Mouse (Mus musculus) E14TG2a.4 (cell line): Measurements from ENCODE around the gene Cdkn2aip.

ENCODE experiments used
- H3K27me3 ChIP-seq: 2 replicates; pipeline ENCODE4 v1.6.1; 2014; ENCODE audit warnings: low read length, control low read depth; ENCODE audit not compliant: insufficient read depth
- H3K36me3 ChIP-seq: 2 replicates; pipeline ENCODE4 v1.6.1; 2014; ENCODE audit warnings: low read length, control low read depth; ENCODE audit not compliant: insufficient read depth
- H3K4me1 ChIP-seq: replicated peaks from 2 replicates; pipeline ENCODE4 v1.6.1; 2014; ENCODE audit warnings: low read depth, low read length, control low read depth
- H3K4me3 ChIP-seq: replicated peaks from 2 replicates; pipeline ENCODE4 v1.5.1; 2014; ENCODE audit warnings: mild to moderate bottlenecking, low read length
- H3K9me3 ChIP-seq: 2 replicates; pipeline ENCODE4 v1.6.1; 2014; ENCODE audit warnings: low read length, control low read depth
- CTCF ChIP-seq: conservative IDR thresholded peaks from 2 replicates; pipeline ENCODE4 v1.5.1; 2014; ENCODE audit warnings: low read length
- NANOG ChIP-seq: IDR thresholded peaks from 2 replicates; pipeline ENCODE4 v1.6.1; 2014; ENCODE audit warnings: borderline replicate concordance, low read length, mixed read lengths
- POU5F1 ChIP-seq: IDR thresholded peaks from 2 replicates; pipeline ENCODE4 v1.6.1; 2014; ENCODE audit warnings: low read length, borderline replicate concordance

Gene Cdkn2aip

DNA sequence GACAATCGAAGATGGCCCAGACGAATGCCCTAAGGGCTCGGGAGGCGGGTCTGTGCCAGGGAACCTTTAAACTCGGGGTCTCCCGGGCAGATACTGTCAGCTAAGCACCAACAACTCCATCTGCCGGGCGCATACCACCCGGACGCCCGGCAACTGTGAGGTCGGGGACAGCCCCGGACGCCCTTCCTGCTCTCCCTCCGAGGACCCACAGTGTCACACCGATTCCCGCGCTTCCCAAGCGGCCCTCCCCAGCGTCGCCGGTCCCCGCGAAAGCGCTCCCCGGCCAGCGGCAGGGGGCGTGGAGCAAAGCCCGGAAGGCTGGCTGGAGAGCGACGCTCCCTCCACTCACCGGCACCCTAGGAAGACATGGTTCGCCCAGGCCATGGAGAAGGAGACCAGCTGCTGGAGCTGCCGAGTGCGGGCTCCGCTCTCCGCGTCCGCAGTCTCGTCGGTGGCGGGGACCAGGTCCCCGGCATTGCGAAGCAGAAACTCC is 515 bp downstream of the Cdkn2aip start:
- H3K9me3 ChIP-seq = no peaks in the 10 kb centered on the region
- peak overlapping the region; percentile 98 for H3K4me3 ChIP-seq
- peaks cover 42% of the 10 kb centered on the region for H3K4me1 ChIP-seq
- TF ChIP-seq POU5F1 = no peak
- TF ChIP-seq NANOG = no peak
- no peak for TF ChIP-seq CTCF
- H3K36me3 ChIP-seq = peaks cover 27% of the 10 kb centered on the region
- H3K27me3 ChIP-seq = peaks cover 14% of the 10 kb centered on the region

DNA sequence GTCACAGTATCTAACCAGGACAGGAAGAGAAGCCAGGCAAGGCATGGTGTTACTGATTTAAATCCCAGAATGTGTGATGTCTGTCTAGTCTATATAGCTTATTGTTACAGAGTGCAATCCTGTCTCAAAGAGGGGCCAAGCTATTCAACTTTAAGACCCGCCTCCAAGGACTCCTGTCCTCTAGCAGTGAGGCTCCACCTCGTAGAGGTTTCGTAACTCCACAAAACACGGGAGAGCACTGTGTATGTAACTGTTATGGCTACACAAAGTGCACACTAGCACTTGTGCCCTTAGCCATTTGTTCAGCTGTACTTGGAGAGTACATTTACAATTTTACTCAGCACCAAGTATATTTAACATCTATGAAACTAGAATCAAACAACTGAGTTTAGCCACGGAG is 5.6 kb downstream of the Cdkn2aip start:
- H3K4me3 ChIP-seq = no peak overlapping the region
- H3K9me3 ChIP-seq = no peaks in the 10 kb centered on the region
- peaks cover 41% of the 10 kb centered on the region for H3K4me1 ChIP-seq
- H3K27me3 ChIP-seq = peaks cover 2% of the 10 kb centered on the region; the same call in 1 of the 2 replicates
- peaks cover 36% of the 10 kb centered on the region for H3K36me3 ChIP-seq
- TF ChIP-seq CTCF (no peak), POU5F1 (no peak), NANOG (no peak)

DNA sequence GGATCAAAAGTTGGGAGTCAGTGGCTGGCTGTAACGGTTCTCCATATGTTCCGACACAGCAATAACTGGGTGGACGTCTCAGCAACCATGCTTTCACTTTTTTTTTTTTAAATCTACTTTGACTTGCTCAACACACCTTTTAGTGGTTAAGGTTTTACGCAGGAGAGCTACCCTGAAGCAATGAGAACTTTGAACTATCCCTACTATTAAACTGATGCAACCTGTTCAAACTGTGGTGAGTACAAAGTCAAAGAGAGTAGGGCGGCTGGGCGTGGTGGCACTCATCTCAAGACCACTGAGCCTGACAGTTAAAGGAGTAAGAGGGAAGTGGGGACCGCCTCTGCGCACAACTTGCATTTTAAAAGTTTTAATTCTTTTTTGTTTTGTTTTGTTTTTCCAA is 7.0 kb downstream of the Cdkn2aip start:
- H3K4me1 ChIP-seq = peaks cover 29% of the 10 kb centered on the region
- H3K36me3 ChIP-seq = peaks cover 30% of the 10 kb centered on the region
- H3K4me3 ChIP-seq = no peak overlapping the region
- TF ChIP-seq CTCF = no peak
- TF ChIP-seq POU5F1 = no peak
- no peak for TF ChIP-seq NANOG
- peaks cover 4% of the 10 kb centered on the region; the same call in 1 of the 2 replicates for H3K27me3 ChIP-seq
- H3K9me3 ChIP-seq = no peaks in the 10 kb centered on the region

DNA sequence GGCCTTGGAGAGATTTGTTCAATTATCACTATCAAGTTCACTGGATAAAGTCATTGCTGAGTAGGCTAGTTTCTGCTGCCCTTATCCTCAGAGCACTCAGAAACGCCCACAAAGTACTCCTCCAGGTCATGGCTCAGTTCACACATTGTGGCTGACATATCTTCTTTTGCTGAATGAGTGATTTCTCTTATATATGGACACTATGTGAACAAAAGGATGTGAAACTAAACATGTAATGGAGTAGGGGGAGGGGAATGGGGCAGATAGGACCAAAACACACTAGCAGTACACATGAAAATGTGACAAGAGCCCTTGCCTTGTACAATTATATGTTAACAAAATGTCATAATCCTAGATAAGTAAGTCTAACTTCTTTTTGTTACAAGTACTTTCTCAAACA is 11.4 kb downstream of the Cdkn2aip start:
- H3K4me3 ChIP-seq = no peak overlapping the region
- H3K36me3 ChIP-seq = 0 out of 2 replicates have a peak, but pooled peaks cover 3% of the 10 kb centered on the region
- H3K4me1 ChIP-seq = peaks cover 15% of the 10 kb centered on the region
- TF ChIP-seq CTCF (no peak), NANOG (no peak), POU5F1 (no peak)
- H3K27me3 ChIP-seq = peaks cover 12% of the 10 kb centered on the region
- peaks cover 4% of the 10 kb centered on the region; the same call in 1 of the 2 replicates for H3K9me3 ChIP-seq

DNA sequence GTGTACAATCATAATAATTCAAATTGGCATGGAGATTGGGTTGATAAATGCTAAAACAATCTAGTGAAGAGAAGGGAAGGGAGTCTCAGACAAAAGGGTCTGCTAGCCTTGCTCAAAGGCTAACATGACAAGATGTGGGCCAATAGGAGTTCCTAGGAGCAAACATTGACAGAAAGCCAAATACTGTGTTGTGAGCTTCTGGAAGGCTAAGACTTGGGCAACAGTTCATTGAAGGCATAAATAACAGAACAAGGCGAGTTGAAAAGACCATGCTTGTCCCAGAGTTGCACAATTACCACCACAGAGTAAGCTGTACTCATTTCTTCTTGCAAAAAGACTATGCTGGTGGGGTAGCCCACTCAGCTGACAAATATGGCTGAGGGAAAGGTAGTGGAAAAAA is 16.0 kb downstream of the Cdkn2aip start:
- no peaks in the 10 kb centered on the region for H3K36me3 ChIP-seq
- TF ChIP-seq NANOG = no peak
- no peak for TF ChIP-seq CTCF
- no peak for TF ChIP-seq POU5F1
- H3K4me1 ChIP-seq = peaks cover 12% of the 10 kb centered on the region
- H3K4me3 ChIP-seq = no peak overlapping the region
- H3K27me3 ChIP-seq = peaks cover 27% of the 10 kb centered on the region
- peaks cover 4% of the 10 kb centered on the region; the same call in 1 of the 2 replicates for H3K9me3 ChIP-seq

DNA sequence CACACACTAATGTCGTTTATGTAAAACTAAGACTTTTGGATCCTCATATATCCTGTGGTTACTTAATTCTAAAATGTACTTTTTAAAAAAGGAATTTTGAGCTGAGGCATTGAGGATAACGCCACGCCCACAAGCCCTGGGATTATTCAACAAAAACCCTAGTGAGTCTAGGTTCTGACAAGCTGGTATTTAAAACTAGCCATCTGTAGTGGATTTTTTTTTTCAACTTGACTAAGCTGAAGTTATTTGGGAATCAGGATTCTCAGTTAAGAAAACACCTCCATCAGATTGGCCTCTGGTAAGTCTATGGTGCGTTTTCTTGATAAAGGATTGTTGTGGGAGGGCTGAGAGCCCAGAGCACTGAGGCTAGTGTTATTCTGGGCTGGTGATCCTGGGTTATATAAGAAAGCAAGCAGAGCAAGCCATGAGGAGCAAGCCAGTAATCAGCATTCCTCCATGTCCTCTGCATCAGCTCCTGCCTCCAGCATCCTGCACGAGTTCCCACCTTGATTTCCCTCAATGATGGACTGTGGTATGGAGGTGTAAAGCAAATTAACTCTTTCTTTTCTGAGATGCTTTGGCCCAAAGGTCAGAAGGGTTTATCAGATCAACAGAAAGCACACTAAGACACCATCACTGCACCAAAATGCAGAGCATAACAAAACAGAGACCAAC is 18.2 kb downstream of the Cdkn2aip start:
- H3K36me3 ChIP-seq = no peaks in the 10 kb centered on the region
- peaks cover 30% of the 10 kb centered on the region for H3K4me1 ChIP-seq
- peaks cover 31% of the 10 kb centered on the region for H3K27me3 ChIP-seq
- H3K4me3 ChIP-seq = no peak overlapping the region
- H3K9me3 ChIP-seq = no peaks in the 10 kb centered on the region
- TF ChIP-seq NANOG (no peak), POU5F1 (no peak), CTCF (no peak)

DNA sequence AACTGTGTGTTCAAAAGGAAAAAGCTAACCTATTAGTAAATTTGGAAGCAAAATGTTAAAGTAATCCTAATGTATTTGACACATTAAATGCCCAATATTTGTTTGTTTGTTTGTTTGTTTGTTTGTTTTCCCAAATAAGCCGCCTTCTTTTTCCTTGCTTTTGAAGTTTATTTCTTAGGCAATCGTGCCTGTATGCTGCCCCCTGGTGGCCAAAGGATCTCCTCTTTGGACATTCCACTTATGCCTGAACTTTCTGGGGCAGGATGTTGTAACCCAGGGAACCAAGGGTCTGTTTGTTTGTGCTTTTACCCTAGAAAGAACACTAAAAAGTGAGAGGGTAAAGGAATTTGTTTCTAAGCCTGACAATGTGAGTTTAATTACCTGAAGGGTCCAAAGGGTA is 20.6 kb downstream of the Cdkn2aip start:
- TF ChIP-seq POU5F1 = no peak
- TF ChIP-seq CTCF = peak; percentile 88
- H3K4me3 ChIP-seq = no peak overlapping the region
- peaks cover 28% of the 10 kb centered on the region for H3K27me3 ChIP-seq
- no peaks in the 10 kb centered on the region for H3K9me3 ChIP-seq
- no peaks in the 10 kb centered on the region for H3K36me3 ChIP-seq
- H3K4me1 ChIP-seq = peaks cover 44% of the 10 kb centered on the region

DNA sequence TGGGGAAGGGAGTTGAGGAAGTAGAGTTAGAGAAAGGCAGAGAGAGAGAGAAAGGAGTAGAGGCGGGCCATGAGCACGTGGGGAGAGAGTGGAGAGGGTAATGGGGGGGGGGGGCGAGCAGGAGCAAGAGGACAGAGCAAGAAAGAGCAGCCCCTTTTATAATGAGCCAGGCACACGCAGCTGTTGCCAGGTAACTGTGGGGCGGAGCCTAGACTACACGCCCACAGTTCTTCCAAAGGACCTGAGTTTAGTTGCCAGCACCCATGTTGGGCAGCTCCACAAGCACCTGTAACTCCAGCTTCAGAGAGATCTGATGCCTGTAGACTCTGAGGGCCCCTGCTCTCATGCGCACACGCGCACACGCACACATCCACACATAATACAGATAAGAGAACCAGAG is 21.9 kb downstream of the Cdkn2aip start:
- Histone ChIP-seq H3K9me3 (no peaks in the 10 kb centered on the region), H3K4me1 (peaks cover 46% of the 10 kb centered on the region), H3K4me3 (no peak overlapping the region), H3K36me3 (no peaks in the 10 kb centered on the region), H3K27me3 (peaks cover 19% of the 10 kb centered on the region)
- TF ChIP-seq NANOG = no peak
- no peak for TF ChIP-seq POU5F1
- TF ChIP-seq CTCF = no peak

DNA sequence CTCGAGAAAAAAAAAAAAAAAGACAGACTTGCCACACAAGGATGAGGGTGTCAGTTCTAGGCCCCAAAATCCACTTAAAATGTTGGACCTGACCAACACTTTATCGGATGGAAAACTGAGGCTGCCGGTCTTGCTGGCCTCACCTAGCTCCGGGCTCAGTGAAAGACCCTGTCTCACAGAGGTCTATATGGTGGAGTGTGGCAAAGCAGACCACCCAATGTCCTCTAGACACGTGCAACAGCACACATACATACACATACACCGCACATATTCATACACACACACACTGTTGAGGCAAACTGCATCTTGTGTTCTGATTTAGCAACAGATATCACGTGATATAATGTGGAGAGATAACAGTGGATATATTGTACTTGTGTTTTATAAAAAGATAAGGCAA is 22.4 kb downstream of the Cdkn2aip start:
- Histone ChIP-seq H3K27me3 (peaks cover 15% of the 10 kb centered on the region), H3K36me3 (no peaks in the 10 kb centered on the region), H3K9me3 (no peaks in the 10 kb centered on the region), H3K4me3 (peak overlapping the region; percentile 48), H3K4me1 (peaks cover 48% of the 10 kb centered on the region)
- TF ChIP-seq POU5F1 = no peak
